Mouse (Mus musculus): ENCODE measurements around the gene Olfr10.

The Olfr10 gene

DNA sequence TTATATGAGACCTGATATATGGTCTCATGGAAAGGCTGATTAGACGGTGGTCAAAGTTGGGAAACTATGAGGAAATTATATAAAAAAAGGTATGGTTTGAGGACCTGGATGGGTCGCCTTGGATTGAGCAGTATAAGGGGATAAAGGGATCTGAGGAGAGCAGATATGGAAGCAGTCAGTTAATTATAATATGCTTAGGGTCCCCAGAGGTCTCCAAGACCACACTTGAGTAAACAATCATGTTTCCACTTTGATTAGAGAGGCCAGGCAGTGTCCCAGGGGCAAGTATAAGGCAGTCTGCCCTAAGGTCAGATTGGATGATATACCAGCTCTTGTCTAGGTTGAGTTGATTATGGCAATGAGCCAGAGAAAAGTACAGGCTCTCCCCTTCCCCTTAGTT, 17.9 kb downstream of the Olfr10 start, which contains the start of gene Olfr1391:
Gene Olfr1391, plus strand, starts transcription at position 301 of the 400 bp plus-strand sequence.
- DNase-seq (ENCODE audit: low spot score in 2 of 2), result no peak

DNA sequence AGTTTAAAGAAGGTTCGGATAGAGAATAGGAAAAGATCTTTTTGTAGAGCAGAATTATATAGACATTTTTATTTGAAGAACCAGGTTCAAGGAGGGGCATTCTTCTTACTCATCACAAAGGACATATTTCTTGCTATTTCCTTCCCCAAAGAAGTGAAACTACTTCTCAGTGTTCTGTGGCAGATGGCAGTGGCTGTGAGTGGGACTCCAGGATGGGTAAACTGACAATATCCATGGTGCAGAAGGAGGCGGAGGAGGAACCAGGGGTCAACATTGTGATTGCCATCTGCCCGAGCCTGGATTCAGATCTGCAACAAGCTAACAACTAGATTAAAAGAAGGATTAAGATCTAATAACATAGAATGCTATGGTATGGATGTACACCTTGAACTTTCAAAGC, 22.2 kb downstream of the Olfr10 start:
- DNase-seq (ENCODE audit: low spot score in 2 of 2), result no peak

DNA sequence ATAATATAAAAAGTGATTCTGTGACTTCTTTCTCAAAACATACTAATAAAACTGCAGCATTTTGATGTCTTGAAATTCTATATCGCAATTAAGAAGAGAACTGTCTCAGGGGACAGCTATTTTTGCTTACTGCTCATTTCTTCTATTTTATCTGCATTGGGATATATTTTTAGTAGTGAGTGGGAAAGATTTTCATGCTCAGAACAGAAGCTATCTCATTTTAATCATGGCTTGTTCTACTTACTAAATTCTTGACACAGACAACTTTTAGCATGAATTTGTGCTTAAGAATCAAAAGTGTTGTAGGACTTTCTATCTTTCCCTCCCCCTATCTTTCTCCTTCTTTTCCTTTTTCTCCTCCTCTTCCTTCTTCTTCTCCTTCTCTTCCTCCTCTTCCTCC, 25.1 kb downstream of the Olfr10 start:
- DNase-seq (ENCODE audit: low spot score in 2 of 2), result no peak

DNA sequence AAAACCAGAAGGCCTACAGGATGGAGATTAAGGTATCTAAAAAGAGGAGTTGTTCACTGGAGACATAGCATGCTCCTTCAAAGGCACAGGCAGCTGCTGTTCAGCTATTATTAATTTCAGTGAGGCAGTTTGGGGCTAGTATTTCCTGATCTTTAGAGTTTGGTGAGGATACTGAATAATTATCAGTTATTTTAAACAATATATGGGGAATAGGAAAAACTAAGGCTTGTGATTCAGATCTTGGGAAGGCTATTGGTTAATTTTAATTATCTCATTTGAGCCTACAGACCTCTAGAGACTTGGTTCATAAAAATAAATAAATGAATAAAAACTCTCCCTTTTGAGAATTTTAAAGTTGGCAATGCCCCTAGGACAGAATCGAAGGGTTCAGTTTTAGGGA, 30.3 kb downstream of the Olfr10 start, which contains the start of gene Olfr1390:
Gene Olfr1390, plus strand, starts transcription at position 301 of the 400 bp plus-strand sequence.
- no peak for DNase-seq (ENCODE audit: low spot score in 2 of 2)

DNA sequence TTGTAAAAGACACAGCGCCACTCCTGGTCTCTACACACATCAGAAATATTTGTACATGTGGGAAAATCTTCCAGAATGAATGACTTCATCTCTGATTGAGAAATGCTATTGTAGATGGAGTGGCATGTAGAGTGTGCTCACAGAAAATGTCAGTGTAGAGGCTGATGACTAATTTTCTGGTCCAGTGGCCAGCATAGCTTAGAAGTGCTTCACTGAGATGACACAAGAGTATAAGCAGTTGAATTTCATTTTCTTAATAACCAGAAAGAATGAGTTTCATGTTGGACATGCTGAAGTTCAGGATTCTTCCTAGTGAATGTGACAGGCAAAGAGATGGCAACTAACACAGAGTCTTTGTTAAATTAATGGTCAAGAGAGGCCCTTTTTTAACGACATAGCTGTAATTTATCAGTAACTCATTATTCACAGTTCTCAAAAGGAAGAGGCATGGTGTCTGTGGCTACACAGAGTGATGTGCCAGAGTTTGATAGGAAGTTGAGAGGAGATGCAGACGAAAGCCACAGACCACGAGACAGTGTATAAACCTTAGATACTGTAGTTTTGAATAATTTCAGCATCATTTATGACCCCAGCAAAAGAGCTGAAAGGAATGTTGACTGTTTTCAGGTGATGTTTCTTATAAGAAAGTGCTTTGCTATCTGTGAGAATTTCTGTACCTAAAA, 32.8 kb downstream of the Olfr10 start:
- no peak for DNase-seq (ENCODE audit: low spot score in 2 of 2)
